Mouse (Mus musculus): ENCODE results near the gene Cd55b. TPM values are rescaled to one million over a fixed set of nuclear protein-coding genes. Genes with fewer than 3 reads are reported as not detected.
A peak's percentile ranks its signal among the peaks of the same experiment; 100 is the strongest.

Cd55b gene
- total RNA-seq, 1 experiment: 0.22 TPM

- Histone ChIP-seq H3K4me1 (ENCODE audit: control insufficient read depth in 2 of 2, insufficient read depth in 2 of 2, low read length in 2 of 2, poor library complexity in 1 of 2) (no peaks in the 10 kb centered on the region), H3K36me3 (ENCODE audit: control insufficient read depth, insufficient read depth, low read length, poor library complexity, severe bottlenecking) (no peaks in the 10 kb centered on the region), H3K9ac (ENCODE audit: insufficient read depth, low read depth, low read length, poor library complexity, severe bottlenecking) (no peak overlapping the region), H3K27ac (ENCODE audit: insufficient read depth, low read depth, low read length, poor library complexity, severe bottlenecking) (no peak overlapping the region), H3K4me3 (ENCODE audit: insufficient read depth in 1 of 2, low read depth in 1 of 2, low read length in 2 of 2, poor library complexity in 1 of 2, severe bottlenecking in 1 of 2) (no peak overlapping the region), H3K9me3 (ENCODE audit: control insufficient read depth, insufficient read depth, low read depth, low read length) (no peaks in the 10 kb centered on the region)
- DNase-seq (ENCODE audit: low read depth, low spot score): peak; percentile 33
- no peak for TF ChIP-seq HCFC1 (IDR thresholded peaks at IDR 0.05; ENCODE audit: borderline replicate concordance, insufficient read depth, low read length)
- TF ChIP-seq ZNF384 (IDR thresholded peaks at IDR 0.05; ENCODE audit: low read depth, low read length): no peak
- TF ChIP-seq MAFK (IDR thresholded peaks at IDR 0.05; ENCODE audit: insufficient read depth, low read depth, low read length): no peak
- TF ChIP-seq CHD2 (IDR thresholded peaks at IDR 0.05; ENCODE audit: low read depth, low read length): no peak
- in situ Hi-C loops (cut with MboI; ENCODE audit: low sequenced_read_pairs in 2 of 2, unreplicated experiment in 2 of 2): no loop called here
These were observed 80.4 kb downstream of the Cd55b start for GRCm38 (mm10) chr1:130342429-130342828.

Other genes starting within 250 kb of the Cd55b start
- 9.3 and 11.2 TPM in 2 replicates for gene Cd55, start 39.7 kb upstream of the Cd55b start, total RNA-seq (2012; rRNA removed)
- gene Zp3r, start 206.6 kb upstream of the Cd55b start, total RNA-seq (2012; rRNA removed): not detected in 2 replicates
- gene C4bp, start 238.6 kb upstream of the Cd55b start, total RNA-seq (2012; rRNA removed): not detected in 2 replicates